Mouse (Mus musculus) limb, embryonic 11.5 days (tissue): ENCODE data around the gene Olfr549. TPM values are rescaled to one million over a fixed set of nuclear protein-coding genes. Genes with fewer than 3 reads are reported as not detected.

Experiments used
- ATAC-seq: fragments of 200-750 bp; cut with Nextera tagmentation; 2 replicates; pipeline ENCODE4 v1.8.0; 2017; ENCODE audit warnings: low read depth; ENCODE audit not compliant: insufficient number of reproducible peaks, low FRiP score, low TSS enrichment
- DNase-seq: peaks from one replicate; pipeline ENCODE4 v3.0.0-alpha.2; 2015; ENCODE audit warnings: low spot score
- H3K27ac ChIP-seq: fragments of 300-500 bp; sonication (generic); replicated peaks from 2 replicates; pipeline ENCODE4 v1.5.1; 2014; ENCODE audit warnings: low read depth, mild to moderate bottlenecking, low read length
- H3K27me3 ChIP-seq: fragments of 300-500 bp; sonication (generic); 2 replicates; pipeline ENCODE4 v1.6.1; 2014; ENCODE audit warnings: mild to moderate bottlenecking, low read length, mixed read lengths; ENCODE audit not compliant: control insufficient read depth, insufficient read depth
- H3K36me3 ChIP-seq: fragments of 300-500 bp; sonication (generic); 2 replicates; pipeline ENCODE4 v1.6.1; 2014; ENCODE audit warnings: mild to moderate bottlenecking, low read length, moderate library complexity, mixed read lengths; ENCODE audit not compliant: control insufficient read depth, insufficient read depth
- H3K4me1 ChIP-seq: fragments of 300-500 bp; sonication (generic); 2 replicates; pipeline ENCODE4 v1.6.1; 2014; ENCODE audit warnings: low read length, mixed read lengths; ENCODE audit not compliant: control insufficient read depth, insufficient read depth
- H3K4me2 ChIP-seq: fragments of 300-500 bp; sonication (generic); 2 replicates; pipeline ENCODE4 v1.6.1; 2014; ENCODE audit warnings: low read depth, mild to moderate bottlenecking, moderate library complexity; ENCODE audit not compliant: severe bottlenecking
- H3K4me3 ChIP-seq: fragments of 300-500 bp; sonication (generic); 2 replicates; pipeline ENCODE4 v1.5.1; 2014; ENCODE audit warnings: low read depth, low read length
- H3K9ac ChIP-seq: fragments of 300-500 bp; sonication (generic); 2 replicates; pipeline ENCODE4 v1.6.1; 2014; ENCODE audit warnings: mild to moderate bottlenecking, low read length
- H3K9me3 ChIP-seq: fragments of 300-500 bp; sonication (generic); 2 replicates; pipeline ENCODE4 v1.6.1; 2016; ENCODE audit warnings: low read length; ENCODE audit not compliant: control insufficient read depth
- WGBS: fragments of 180-500 bp; shearing (Covaris S2); extraction: QIAGEN DNeasy Blood & Tissue Kit; methylation state at CpG from one replicate; pipeline ENCODE4 v1.1.7; 2014; 5-methylcytosine and 5-hydroxymethylcytosine counted together
- polyA plus RNA-seq: library from polyadenylated mRNA; unstranded; fragments of >200 nt; fragmentation: Nextera tagmentation; extraction: Ambion mirVana; gene quantifications from 2 replicates; pipeline ENCODE4 v1.2.1, GENCODE M21; 2014

Olfr549 gene
- not detected in 2 replicates for polyA plus RNA-seq

- no peak within 1 kb of the TSS for H3K27ac ChIP-seq
- no peak for DNase-seq
- no peak for ATAC-seq
These were observed at the start of gene Olfr549 for GRCm38 (mm10) chr7:102549570-102549969. Gene Olfr549, plus strand, starts transcription at chr7:102549870.

GRCm38 (mm10) chr7:102501986-102502385, 47.7 kb upstream of the Olfr549 start:
- no peak overlapping the region for H3K4me3 ChIP-seq
- no peaks in the 10 kb centered on the region for H3K4me1 ChIP-seq
- no peak for ATAC-seq
- no peak overlapping the region for H3K4me2 ChIP-seq
- H3K27me3 ChIP-seq: no peaks in the 10 kb centered on the region
- DNase-seq: no peak
- no peak overlapping the region for H3K27ac ChIP-seq
- WGBS: 67% methylated on average over 5 of the region's 5 CpGs
- no peak overlapping the region for H3K9ac ChIP-seq
- H3K9me3 ChIP-seq: no peaks in the 10 kb centered on the region
- H3K36me3 ChIP-seq: no peaks in the 10 kb centered on the region

More at GRCm38 (mm10) chr7:102549570-102549969, at the start of gene Olfr549:
- Histone ChIP-seq H3K4me2 (no peak within 1 kb of the TSS), H3K36me3 (no peaks in the 10 kb centered on the region), H3K9ac (no peak within 1 kb of the TSS), H3K9me3 (no peaks in the 10 kb centered on the region), H3K4me3 (no peak within 1 kb of the TSS), H3K4me1 (no peaks in the 10 kb centered on the region), H3K27me3 (no peaks in the 10 kb centered on the region)
- WGBS: 92% methylated on average over 3 of the region's 3 CpGs

- H3K9ac ChIP-seq: no peak overlapping the region
- DNase-seq (peak; percentile 83), ATAC-seq (peak; percentile 64)
- H3K9me3 ChIP-seq: no peaks in the 10 kb centered on the region
- 45% methylated on average over 3 of the region's 3 CpGs for WGBS
- H3K4me1 ChIP-seq: no peaks in the 10 kb centered on the region
- H3K27ac ChIP-seq: no peak overlapping the region
- H3K4me3 ChIP-seq: no peak overlapping the region
- no peaks in the 10 kb centered on the region for H3K36me3 ChIP-seq
- H3K4me2 ChIP-seq: no peak overlapping the region
- no peaks in the 10 kb centered on the region for H3K27me3 ChIP-seq
These were observed 42.8 kb upstream of the Olfr549 start for GRCm38 (mm10) chr7:102506848-102507247.

GRCm38 (mm10) chr7:102508066-102508465, 41.6 kb upstream of the Olfr549 start:
- Histone ChIP-seq H3K27ac (no peak overlapping the region), H3K4me2 (no peak overlapping the region), H3K4me1 (no peaks in the 10 kb centered on the region), H3K9me3 (no peaks in the 10 kb centered on the region), H3K4me3 (no peak overlapping the region), H3K9ac (no peak overlapping the region), H3K27me3 (no peaks in the 10 kb centered on the region), H3K36me3 (no peaks in the 10 kb centered on the region)
- ATAC-seq (no peak), DNase-seq (no peak)
- 87% methylated on average over 9 of the region's 9 CpGs for WGBS

GRCm38 (mm10) chr7:102508666-102509065, 41.0 kb upstream of the Olfr549 start:
- Histone ChIP-seq H3K36me3 (no peaks in the 10 kb centered on the region), H3K9ac (no peak overlapping the region), H3K4me3 (no peak overlapping the region), H3K4me1 (no peaks in the 10 kb centered on the region), H3K27me3 (no peaks in the 10 kb centered on the region), H3K27ac (no peak overlapping the region), H3K9me3 (no peaks in the 10 kb centered on the region), H3K4me2 (no peak overlapping the region)
- ATAC-seq (no peak), DNase-seq (no peak)
- 91% methylated on average over 6 of the region's 6 CpGs for WGBS

- H3K9ac ChIP-seq: no peak overlapping the region
- peaks cover 3% of the 10 kb centered on the region; the same call in 1 of the 2 replicates for H3K27me3 ChIP-seq
- DNase-seq (no peak), ATAC-seq (no peak)
- H3K9me3 ChIP-seq: no peaks in the 10 kb centered on the region
- no peak overlapping the region for H3K4me3 ChIP-seq
- H3K27ac ChIP-seq: no peak overlapping the region
- H3K4me1 ChIP-seq: no peaks in the 10 kb centered on the region
- no peaks in the 10 kb centered on the region for H3K36me3 ChIP-seq
- WGBS: 71% methylated on average over 7 of the region's 7 CpGs
- no peak overlapping the region for H3K4me2 ChIP-seq
These were observed 39.9 kb upstream of the Olfr549 start for GRCm38 (mm10) chr7:102509726-102510125.

GRCm38 (mm10) chr7:102511927-102512326, 37.7 kb upstream of the Olfr549 start:
- no peak overlapping the region for H3K4me2 ChIP-seq
- 93% methylated on average over 10 of the region's 10 CpGs for WGBS
- no peak overlapping the region for H3K27ac ChIP-seq
- H3K9ac ChIP-seq: no peak overlapping the region
- no peaks in the 10 kb centered on the region for H3K4me1 ChIP-seq
- ATAC-seq (no peak), DNase-seq (no peak)
- H3K9me3 ChIP-seq: no peaks in the 10 kb centered on the region
- no peaks in the 10 kb centered on the region for H3K36me3 ChIP-seq
- H3K4me3 ChIP-seq: no peak overlapping the region
- H3K27me3 ChIP-seq: peaks cover 3% of the 10 kb centered on the region; the same call in 1 of the 2 replicates

- Histone ChIP-seq H3K27ac (no peak overlapping the region), H3K4me2 (peak overlapping the region; percentile 85), H3K9ac (peak overlapping the region; percentile 69), H3K4me1 (no peaks in the 10 kb centered on the region), H3K9me3 (no peaks in the 10 kb centered on the region), H3K27me3 (peaks cover 3% of the 10 kb centered on the region; the same call in 1 of the 2 replicates), H3K4me3 (peak overlapping the region; percentile 36), H3K36me3 (no peaks in the 10 kb centered on the region)
- WGBS: under 1% methylated on average over 54 of the region's 54 CpGs
- ATAC-seq: peak; percentile 85
- peak; percentile 92 for DNase-seq
These were observed 36.7 kb upstream of the Olfr549 start for GRCm38 (mm10) chr7:102512814-102513435.

- ATAC-seq (no peak), DNase-seq (no peak)
- no peaks in the 10 kb centered on the region for H3K36me3 ChIP-seq
- no peak overlapping the region for H3K9ac ChIP-seq
- H3K9me3 ChIP-seq: no peaks in the 10 kb centered on the region
- no peaks in the 10 kb centered on the region for H3K4me1 ChIP-seq
- 53% methylated on average over 4 of the region's 4 CpGs for WGBS
- peaks cover 3% of the 10 kb centered on the region; the same call in 1 of the 2 replicates for H3K27me3 ChIP-seq
- no peak overlapping the region for H3K4me3 ChIP-seq
- no peak overlapping the region for H3K27ac ChIP-seq
- H3K4me2 ChIP-seq: no peak overlapping the region
These were observed 35.5 kb upstream of the Olfr549 start for GRCm38 (mm10) chr7:102514144-102514543.
